Mouse (Mus musculus) gastrocnemius, postnatal 36 days (tissue): ENCODE measurements around the gene Cdh12. TPM values are rescaled to one million over a fixed set of nuclear protein-coding genes. Genes with fewer than 3 reads are reported as not detected.

Experiments
- microRNA-seq, 2 experiments: library from miRNA; unstranded; fragments of <30 nt; microRNA quantifications; one replicate each; pipeline ENCODE4 v1.2.0; 2021
- total RNA-seq, 2 experiments: library from RNA; stranded (reverse); gene quantifications; 2 replicates each; pipeline ENCODE4 v1.2.3; 2021

Gene Cdh12
- total RNA-seq, 2 experiments from 2014 or later = not detected

Small RNAs within 50 kb of the gene (microRNA-seq; reads per million reads assigned to microRNA genes)
- 0 reads per million in 2 experiments for gene Gm27397

Other genes starting within 250 kb of the Cdh12 start
- not detected for gene Acot10, start 217.5 kb downstream of the Cdh12 start, total RNA-seq